Mouse (Mus musculus): ENCODE results near the gene Olfr1418. TPM values are rescaled to one million over a fixed set of nuclear protein-coding genes. Genes with fewer than 3 reads are reported as not detected.
A peak's percentile ranks its signal among the peaks of the same experiment; 100 is the strongest.

Olfr1418 gene
- polyA plus RNA-seq, 1 experiment = not detected

GRCm38 (mm10) chr19:11818199-11819142, 42.4 kb downstream of the Olfr1418 start:
- Histone ChIP-seq H3K4me1 (ENCODE audit: control insufficient read depth, insufficient read depth, low read length) (peaks cover 5% of the 10 kb centered on the region), H3K27ac (ENCODE audit: control insufficient read depth, insufficient read depth, low read depth, low read length) (no peak overlapping the region), H3K36me3 (ENCODE audit: control insufficient read depth, insufficient read depth, low read length) (no peaks in the 10 kb centered on the region), H3K27me3 (ENCODE audit: control insufficient read depth, insufficient read depth, low read length) (peaks cover 2% of the 10 kb centered on the region; the same call in 1 of the 2 replicates), H3K4me3 (ENCODE audit: control insufficient read depth, low read depth, low read length) (peak overlapping the region; percentile 54)
- TF ChIP-seq POLR2A (IDR thresholded peaks at IDR 0.05; ENCODE audit: control insufficient read depth, low read depth, low read length) = no peak
- TF ChIP-seq CTCF (IDR thresholded peaks at IDR 0.05; ENCODE audit: control insufficient read depth, insufficient read depth, insufficient replicate concordance, low read depth, low read length) = no peak

- peaks cover 2% of the 10 kb centered on the region; the same call in 1 of the 2 replicates for H3K27me3 ChIP-seq (ENCODE audit: control insufficient read depth, insufficient read depth, low read length)
- H3K4me1 ChIP-seq (ENCODE audit: control insufficient read depth, insufficient read depth, low read length) = peaks cover 5% of the 10 kb centered on the region
- TF ChIP-seq POLR2A (IDR thresholded peaks at IDR 0.05; ENCODE audit: control insufficient read depth, low read depth, low read length) (no peak), CTCF (IDR thresholded peaks at IDR 0.05; ENCODE audit: control insufficient read depth, insufficient read depth, insufficient replicate concordance, low read depth, low read length) (no peak)
- no peak overlapping the region for H3K27ac ChIP-seq (ENCODE audit: control insufficient read depth, insufficient read depth, low read depth, low read length)
- no peaks in the 10 kb centered on the region for H3K36me3 ChIP-seq (ENCODE audit: control insufficient read depth, insufficient read depth, low read length)
- no peak overlapping the region for H3K4me3 ChIP-seq (ENCODE audit: control insufficient read depth, low read depth, low read length)
Observed at GRCm38 (mm10) chr19:11817586-11817985, 43.3 kb downstream of the Olfr1418 start.

DNA sequence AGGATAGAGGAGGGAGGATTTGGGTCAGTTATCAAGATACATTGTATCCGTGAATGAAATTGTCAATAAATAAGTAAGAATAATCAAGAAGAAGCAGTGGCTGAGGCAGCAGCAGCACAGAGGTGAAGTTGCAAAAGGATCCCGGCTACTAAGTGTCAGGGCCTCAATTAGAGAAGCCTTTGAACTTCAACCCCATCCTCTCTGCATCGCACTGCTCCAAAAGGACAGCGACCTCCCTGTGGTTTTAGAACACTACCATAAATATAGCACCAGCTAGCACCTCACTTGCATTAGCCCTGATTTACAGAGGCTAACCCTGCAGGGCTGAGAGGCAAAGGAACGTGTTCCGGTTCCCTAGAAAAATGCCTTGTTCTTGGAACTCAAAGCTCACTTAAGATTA, 44.2 kb downstream of the Olfr1418 start:
- Histone ChIP-seq H3K27me3 (ENCODE audit: control insufficient read depth, insufficient read depth, low read length) (peaks cover 2% of the 10 kb centered on the region; the same call in 1 of the 2 replicates), H3K4me3 (ENCODE audit: control insufficient read depth, low read depth, low read length) (no peak overlapping the region), H3K4me1 (ENCODE audit: control insufficient read depth, insufficient read depth, low read length) (peaks cover 5% of the 10 kb centered on the region)

DNA sequence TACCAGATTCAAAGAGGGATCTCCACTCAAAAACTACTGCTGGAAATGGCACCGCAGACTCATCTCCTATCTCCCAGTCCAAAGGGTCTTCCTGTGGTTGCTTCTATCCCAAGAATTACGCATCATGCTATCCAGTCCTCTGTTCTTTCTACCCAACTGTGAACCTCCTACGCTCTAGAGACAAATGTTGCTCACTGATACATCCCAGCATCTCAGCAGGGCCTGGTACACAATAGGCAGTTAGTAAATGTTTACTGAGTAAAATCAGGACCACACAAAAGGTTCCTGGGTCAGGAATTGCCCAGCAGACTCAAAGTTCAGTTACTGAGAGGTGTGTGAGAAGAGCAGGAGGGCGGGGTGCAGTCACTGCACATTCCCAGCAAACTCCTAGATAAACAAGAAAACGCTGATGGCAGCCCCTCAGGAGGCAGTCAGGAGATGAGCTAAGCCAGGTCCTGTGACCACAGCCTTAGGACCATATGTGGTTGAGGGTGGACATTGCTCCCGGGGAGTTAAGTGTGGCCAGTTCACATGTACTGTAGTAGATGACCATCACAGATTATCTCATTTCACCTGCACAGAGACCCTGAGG, 46.0 kb downstream of the Olfr1418 start:
- peaks cover 2% of the 10 kb centered on the region; the same call in 1 of the 2 replicates for H3K27me3 ChIP-seq (ENCODE audit: control insufficient read depth, insufficient read depth, low read length)
- H3K36me3 ChIP-seq (ENCODE audit: control insufficient read depth, insufficient read depth, low read length) = no peaks in the 10 kb centered on the region
- TF ChIP-seq POLR2A (IDR thresholded peaks at IDR 0.05; ENCODE audit: control insufficient read depth, low read depth, low read length) = no peak
- TF ChIP-seq CTCF (IDR thresholded peaks at IDR 0.05; ENCODE audit: control insufficient read depth, insufficient read depth, insufficient replicate concordance, low read depth, low read length) = no peak
- no peak overlapping the region for H3K4me3 ChIP-seq (ENCODE audit: control insufficient read depth, low read depth, low read length)
- peaks cover 4% of the 10 kb centered on the region for H3K4me1 ChIP-seq (ENCODE audit: control insufficient read depth, insufficient read depth, low read length)
- H3K27ac ChIP-seq (ENCODE audit: control insufficient read depth, insufficient read depth, low read depth, low read length) = no peak overlapping the region

More for the DNA sequence above, 44.2 kb downstream of the Olfr1418 start:
- no peaks in the 10 kb centered on the region for H3K36me3 ChIP-seq (ENCODE audit: control insufficient read depth, insufficient read depth, low read length)
- H3K27ac ChIP-seq (ENCODE audit: control insufficient read depth, insufficient read depth, low read depth, low read length) = no peak overlapping the region
- TF ChIP-seq POLR2A (IDR thresholded peaks at IDR 0.05; ENCODE audit: control insufficient read depth, low read depth, low read length) (no peak), CTCF (IDR thresholded peaks at IDR 0.05; ENCODE audit: control insufficient read depth, insufficient read depth, insufficient replicate concordance, low read depth, low read length) (no peak)

GRCm38 (mm10) chr19:11813649-11814048, 47.2 kb downstream of the Olfr1418 start:
- Histone ChIP-seq H3K4me3 (ENCODE audit: control insufficient read depth, low read depth, low read length) (no peak overlapping the region), H3K27me3 (ENCODE audit: control insufficient read depth, insufficient read depth, low read length) (no peaks in the 10 kb centered on the region; the same call in 1 of the 2 replicates), H3K36me3 (ENCODE audit: control insufficient read depth, insufficient read depth, low read length) (no peaks in the 10 kb centered on the region), H3K27ac (ENCODE audit: control insufficient read depth, insufficient read depth, low read depth, low read length) (no peak overlapping the region), H3K4me1 (ENCODE audit: control insufficient read depth, insufficient read depth, low read length) (no peaks in the 10 kb centered on the region; the same call in 1 of the 2 replicates)
- TF ChIP-seq POLR2A (IDR thresholded peaks at IDR 0.05; ENCODE audit: control insufficient read depth, low read depth, low read length) (no peak), CTCF (IDR thresholded peaks at IDR 0.05; ENCODE audit: control insufficient read depth, insufficient read depth, insufficient replicate concordance, low read depth, low read length) (no peak)

DNA sequence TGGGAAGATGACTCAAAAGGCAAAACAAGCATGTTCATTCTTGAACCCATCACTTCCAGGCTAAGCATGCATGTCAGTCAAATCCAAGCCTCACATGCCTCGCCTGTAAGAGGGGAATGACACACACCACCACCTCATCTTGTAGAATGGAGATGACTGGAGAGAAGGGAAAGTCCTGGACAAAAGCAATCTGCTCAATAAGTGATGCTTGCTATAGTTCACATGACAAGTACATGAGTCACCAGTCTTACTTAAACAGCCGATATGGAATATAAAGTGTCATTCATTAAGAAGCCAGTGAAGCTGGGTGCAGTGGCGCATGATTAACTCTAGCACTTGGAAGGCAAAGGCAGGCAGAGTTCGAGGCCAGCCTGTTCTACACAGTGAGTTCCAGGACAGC, 47.7 kb downstream of the Olfr1418 start:
- no peak for TF ChIP-seq POLR2A (IDR thresholded peaks at IDR 0.05; ENCODE audit: control insufficient read depth, low read depth, low read length)
- TF ChIP-seq CTCF (IDR thresholded peaks at IDR 0.05; ENCODE audit: control insufficient read depth, insufficient read depth, insufficient replicate concordance, low read depth, low read length) = no peak
- no peaks in the 10 kb centered on the region for H3K27me3 ChIP-seq (ENCODE audit: control insufficient read depth, insufficient read depth, low read length)
- H3K27ac ChIP-seq (ENCODE audit: control insufficient read depth, insufficient read depth, low read depth, low read length) = no peak overlapping the region
- no peak overlapping the region for H3K4me3 ChIP-seq (ENCODE audit: control insufficient read depth, low read depth, low read length)
- no peaks in the 10 kb centered on the region; the same call in 1 of the 2 replicates for H3K4me1 ChIP-seq (ENCODE audit: control insufficient read depth, insufficient read depth, low read length)
- no peaks in the 10 kb centered on the region for H3K36me3 ChIP-seq (ENCODE audit: control insufficient read depth, insufficient read depth, low read length)

All from testis, adult 2 months (tissue).